Mouse (Mus musculus): Measurements from ENCODE around the gene Pfkp. TPM values are rescaled to one million over a fixed set of nuclear protein-coding genes. Genes with fewer than 3 reads are reported as not detected.
A peak's percentile ranks its signal among the peaks of the same experiment; 100 is the strongest.

Gene Pfkp
- total RNA-seq, 2 experiments from 2014 or later, result 14.8 to 15.3 TPM

GRCm38 (mm10) chr13:6637534-6638124 lies 10.9 kb downstream of the Pfkp start:
- DNase-seq (ENCODE audit: low spot score in 2 of 2), result no peak

DNA sequence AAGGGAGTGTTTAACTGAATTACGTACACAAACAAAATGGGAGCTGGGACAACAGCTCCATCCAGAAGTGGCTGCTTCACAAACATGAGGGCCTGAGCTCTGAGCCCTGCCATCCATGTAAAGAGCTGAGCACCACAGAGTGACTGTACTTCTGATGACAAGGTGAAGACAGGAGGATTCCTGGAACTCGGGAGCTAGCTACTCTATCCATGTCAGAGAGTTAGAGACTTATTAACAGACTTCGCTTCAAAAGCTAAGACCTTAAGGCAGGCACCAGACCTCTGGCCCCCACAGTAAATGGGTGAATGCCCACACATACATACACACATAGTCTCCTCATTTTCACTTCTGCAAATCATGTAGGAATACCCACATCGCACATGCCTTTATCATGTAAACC lies 11.6 kb downstream of the Pfkp start:
- DNase-seq (ENCODE audit: low spot score in 2 of 2), result no peak

DNA sequence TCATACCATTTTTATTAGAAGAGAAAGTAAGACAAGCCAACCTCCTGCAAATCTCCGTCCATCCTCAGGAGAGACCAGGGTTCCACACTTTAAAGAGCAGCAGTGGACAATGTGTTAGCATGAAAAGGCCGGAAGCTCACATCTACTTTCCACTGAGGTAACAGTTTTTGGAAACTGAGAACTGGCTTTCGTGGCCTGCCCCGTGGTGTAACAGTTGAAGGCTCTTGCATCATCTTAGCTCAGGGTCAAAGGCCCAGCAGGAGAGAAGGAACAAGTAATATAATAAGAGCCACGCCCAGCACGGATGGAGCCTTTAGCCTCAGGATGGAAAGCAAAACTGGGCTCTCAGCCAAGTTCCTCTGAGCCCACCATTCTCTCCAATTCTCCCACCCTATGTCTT lies 12.1 kb downstream of the Pfkp start:
- DNase-seq (ENCODE audit: low spot score in 2 of 2), result no peak

DNA sequence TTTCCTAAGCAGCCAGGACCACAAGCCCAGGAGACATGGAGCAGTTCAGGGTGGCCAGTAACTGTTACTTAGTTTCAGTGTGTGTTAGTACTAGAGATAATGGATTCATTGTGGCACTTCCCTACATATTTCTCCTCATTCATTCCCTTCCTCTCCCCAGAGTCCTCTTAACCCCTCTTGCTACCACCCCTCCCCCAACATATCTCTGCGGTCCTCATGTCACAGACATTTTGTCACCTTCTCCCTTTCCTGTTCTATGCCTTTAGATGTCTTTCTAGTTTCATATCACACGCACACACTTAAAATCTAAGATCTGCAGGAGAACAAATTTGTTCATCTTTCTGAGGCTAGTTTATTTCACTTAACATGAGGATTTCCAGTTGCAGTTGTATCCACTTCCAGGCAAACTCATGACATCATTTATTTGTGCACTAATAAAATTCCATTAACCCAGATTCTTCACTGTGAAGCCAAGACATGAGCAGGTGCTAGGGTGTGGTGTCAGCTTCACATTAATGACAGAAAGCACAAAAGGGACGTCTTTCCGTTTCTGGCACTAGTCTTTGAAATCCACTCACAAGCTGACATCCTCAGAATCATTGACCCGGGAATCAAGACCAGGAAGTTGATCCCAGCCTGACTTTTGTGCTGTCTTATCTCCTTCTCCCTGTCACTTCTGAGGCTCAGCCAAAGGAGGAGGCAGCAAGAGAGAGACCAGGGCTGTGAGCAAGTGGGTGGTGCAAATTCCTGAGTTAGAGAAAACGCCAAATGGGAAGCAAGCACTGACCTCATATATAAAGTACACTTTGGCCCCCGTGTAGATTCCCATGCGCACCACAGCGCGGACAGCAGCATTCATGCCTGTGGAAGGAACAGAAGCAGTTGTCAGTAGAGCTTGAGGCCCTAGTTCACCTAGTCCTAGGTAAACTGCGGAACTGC lies 13.2 kb downstream of the Pfkp start:
- DNase-seq (ENCODE audit: low spot score in 2 of 2), result no peak

GRCm38 (mm10) chr13:6634063-6634462 lies 14.5 kb downstream of the Pfkp start:
- DNase-seq (ENCODE audit: low spot score in 2 of 2), result no peak

- DNase-seq (ENCODE audit: low spot score in 2 of 2), result peak in 1 of 2 experiments; percentile 24
Measured at GRCm38 (mm10) chr13:6633524-6633923, 15.1 kb downstream of the Pfkp start.

- DNase-seq (ENCODE audit: low spot score in 2 of 2), result no peak
Measured at GRCm38 (mm10) chr13:6632935-6633334, 15.6 kb downstream of the Pfkp start.

DNA sequence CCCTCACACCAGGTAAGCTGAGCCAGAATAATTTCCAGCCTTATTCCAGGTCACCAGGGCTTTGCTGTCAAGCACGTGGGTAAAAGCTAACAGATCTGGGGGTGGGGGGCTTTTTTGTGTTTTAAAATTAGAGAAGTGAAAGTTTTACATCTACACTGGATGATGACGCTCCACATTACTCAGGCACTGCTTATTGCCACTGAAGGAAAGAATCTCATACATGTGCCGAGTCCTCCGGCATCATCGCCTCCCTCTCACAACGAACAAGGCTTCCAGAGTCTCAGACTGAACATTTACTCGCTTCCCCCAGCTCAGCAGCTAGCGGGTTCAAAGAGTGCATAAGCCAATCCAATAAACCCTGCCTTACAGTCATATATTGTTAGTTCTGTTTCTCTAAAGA lies 16.1 kb downstream of the Pfkp start:
- DNase-seq (ENCODE audit: low spot score in 2 of 2), result no peak

GRCm38 (mm10) chr13:6631772-6632510 lies 16.6 kb downstream of the Pfkp start:
- DNase-seq (ENCODE audit: low spot score in 2 of 2), result no peak

DNA sequence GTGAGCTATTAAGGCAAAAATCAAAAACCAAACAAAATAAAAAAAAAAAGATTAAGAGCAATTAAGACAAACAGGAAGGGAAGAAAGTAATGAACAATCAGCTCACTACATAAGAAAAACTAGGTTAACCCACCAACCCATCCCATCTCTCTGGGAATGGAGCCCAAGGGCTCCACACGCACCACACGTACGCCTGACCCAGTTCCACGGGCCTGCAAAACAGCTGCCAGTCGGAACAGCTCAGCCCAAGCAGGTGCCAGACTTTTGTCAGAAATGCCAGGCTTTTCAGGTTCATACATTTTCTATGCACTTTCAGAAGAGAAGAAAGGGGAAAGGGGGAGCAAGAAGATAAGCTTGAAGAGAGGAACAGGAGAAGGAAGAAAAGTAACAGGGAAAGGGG lies 17.9 kb downstream of the Pfkp start:
- DNase-seq (ENCODE audit: low spot score in 2 of 2), result no peak

DNA sequence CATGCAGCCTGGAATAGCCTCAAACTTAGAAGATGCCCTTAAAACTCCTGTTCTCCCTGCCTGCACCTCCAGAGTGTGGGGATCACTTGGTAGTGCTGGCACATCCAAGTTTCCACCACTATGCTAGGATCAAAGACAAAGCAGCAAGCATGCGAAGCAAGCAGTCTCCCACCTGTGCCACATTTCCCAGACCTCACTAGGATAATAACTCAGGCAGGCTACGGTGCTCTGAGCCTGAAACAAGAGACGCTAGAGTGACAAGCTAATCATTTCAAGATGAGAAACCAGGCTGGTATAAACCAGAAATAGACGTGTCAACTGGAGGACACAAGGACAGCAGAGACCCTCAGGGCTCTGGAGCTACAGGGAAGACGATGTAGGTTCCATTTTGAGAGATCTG lies 18.6 kb downstream of the Pfkp start:
- no peak for DNase-seq (ENCODE audit: low spot score in 2 of 2)

DNA sequence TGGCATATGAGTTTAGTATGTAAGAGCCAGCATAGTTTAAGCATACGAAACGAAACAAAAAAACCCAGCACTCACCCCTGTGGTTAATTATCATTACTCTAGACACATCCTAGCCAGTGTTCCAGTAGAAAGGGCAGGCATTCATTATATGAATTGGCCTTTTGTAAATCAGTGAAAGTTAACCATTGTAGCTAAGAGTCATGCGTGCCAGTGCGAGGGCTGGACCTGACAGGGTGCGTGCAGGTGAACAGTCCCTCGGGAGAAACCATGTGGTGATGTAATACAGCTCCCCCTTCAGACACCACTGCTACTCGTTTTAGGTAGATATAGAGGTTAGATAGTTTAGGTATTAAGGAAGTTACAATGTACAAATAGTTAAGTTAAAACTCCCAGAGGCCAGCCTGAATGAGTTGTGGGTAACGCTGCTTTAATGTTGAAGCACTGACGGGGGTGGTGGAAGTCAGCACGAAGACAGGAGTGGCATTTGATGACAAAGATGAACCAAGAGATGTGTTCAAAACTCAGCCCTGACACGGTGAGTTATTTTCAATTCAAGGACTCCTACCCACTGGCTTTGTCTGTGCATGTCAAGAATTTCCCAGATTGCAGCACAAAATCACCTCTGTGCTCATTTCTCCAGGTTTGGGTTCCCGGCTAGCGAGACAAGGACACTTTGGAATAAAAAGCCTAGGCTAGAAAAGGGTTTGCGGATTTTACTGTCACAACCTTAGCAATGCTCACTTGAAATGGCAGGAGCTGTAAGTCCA lies 19.4 kb downstream of the Pfkp start:
- DNase-seq (ENCODE audit: low spot score in 2 of 2), result no peak

DNA sequence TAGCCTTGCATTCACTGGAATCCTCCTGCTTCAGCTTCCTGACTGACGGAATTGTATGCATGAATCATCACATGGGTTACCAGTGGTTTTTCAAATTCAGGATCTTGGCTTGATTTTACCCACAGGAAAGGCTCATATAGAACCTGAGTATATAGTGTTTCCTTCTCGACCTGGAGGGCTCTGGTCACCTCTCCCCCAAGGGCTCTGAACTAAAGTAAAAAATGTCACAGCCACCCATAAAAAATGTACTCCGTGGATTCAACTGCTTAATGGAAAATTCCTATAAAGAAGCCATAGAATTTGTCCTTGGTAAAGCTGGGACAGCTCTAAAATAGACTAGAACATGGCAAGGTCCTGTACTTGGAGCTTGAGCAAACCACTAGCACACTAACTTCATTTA lies 20.3 kb downstream of the Pfkp start:
- no peak for DNase-seq (ENCODE audit: low spot score in 2 of 2)

DNA sequence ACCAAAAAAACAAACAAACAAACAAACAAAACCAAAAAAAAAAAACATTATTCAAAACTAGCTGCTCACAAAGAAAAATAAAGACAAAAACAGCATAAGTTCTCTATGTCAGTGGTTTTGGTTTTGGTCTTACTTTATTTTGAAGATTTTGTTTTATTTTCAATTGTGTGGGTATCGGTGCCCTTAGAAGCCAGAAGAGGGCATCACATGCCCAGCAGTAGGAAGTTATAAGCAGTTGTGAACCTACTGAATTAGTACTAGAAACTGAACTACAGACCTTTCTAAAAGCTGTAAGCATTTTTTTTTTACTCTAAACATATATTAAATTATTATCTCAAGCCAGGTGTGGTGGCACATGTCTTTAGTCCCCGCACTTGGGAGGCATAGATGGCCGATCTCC lies 21.2 kb downstream of the Pfkp start:
- no peak for DNase-seq (ENCODE audit: low spot score in 2 of 2)

GRCm38 (mm10) chr13:6626508-6627114 lies 22.0 kb downstream of the Pfkp start:
- DNase-seq (ENCODE audit: low spot score in 2 of 2), result no peak

- DNase-seq (ENCODE audit: low spot score in 2 of 2), result no peak
Measured at GRCm38 (mm10) chr13:6625942-6626341, 22.6 kb downstream of the Pfkp start.

DNA sequence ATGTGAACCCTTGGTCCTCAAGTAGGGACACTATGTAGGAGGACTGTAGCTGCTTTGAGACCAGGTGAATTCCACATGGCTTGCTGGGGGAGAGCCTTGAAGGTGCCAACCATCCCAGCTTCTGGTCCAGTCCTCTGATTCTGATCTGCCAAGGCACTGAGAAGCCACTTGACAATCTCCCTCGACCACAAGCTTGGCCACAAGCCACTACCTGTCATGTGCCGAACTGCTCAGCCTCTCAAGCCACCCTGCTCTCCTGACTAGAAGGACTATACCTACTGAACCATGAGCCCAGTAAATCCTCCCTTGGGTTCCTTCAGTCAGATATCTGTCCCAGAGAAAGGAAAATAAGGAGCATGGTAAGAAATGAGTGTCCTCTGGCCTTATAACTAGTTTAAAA lies 24.0 kb downstream of the Pfkp start:
- no peak for DNase-seq (ENCODE audit: low spot score in 2 of 2)

DNA sequence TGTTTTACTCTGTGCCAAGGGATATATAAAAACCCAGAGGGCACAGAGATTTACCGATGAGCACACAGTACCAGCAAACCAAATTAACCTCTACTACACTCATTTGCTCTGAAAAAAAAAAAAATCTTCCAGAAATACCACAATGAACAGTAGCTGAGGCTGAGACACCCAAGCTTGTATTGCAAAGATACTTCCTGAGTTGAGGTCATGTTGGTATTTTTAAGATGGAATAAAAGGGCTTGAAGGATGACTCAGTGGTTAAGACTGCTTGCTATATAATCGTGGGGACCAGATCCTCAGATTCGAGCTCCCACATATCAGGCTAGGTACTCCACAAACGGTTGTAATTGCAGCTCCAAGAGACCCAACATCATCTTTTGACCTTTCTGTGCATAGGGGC lies 24.5 kb downstream of the Pfkp start:
- no peak for DNase-seq (ENCODE audit: low spot score in 2 of 2)

- no peak for DNase-seq (ENCODE audit: low spot score in 2 of 2)
Measured at GRCm38 (mm10) chr13:6621831-6622230, 26.7 kb downstream of the Pfkp start.

DNA sequence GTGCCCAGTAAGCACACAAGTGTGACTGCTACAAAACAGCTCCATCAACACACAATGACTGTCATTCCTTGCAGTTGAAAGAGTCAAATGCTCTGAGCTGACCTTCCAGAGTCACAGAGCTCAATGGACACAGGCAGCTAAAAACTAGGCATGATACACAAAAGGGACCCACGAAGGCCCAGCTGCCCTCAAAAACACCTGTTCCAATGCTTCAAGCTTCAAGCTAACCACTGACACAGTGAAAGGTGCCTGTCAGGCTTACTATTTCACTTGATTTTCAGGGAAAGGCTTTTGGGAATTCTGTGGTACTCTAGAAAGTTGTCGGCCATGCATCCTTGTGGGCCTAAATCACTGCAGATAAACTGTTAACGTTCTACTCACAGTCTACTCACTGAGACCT lies 28.3 kb downstream of the Pfkp start:
- no peak for DNase-seq (ENCODE audit: low spot score in 2 of 2)

- DNase-seq (ENCODE audit: low spot score in 2 of 2), result no peak
Measured at GRCm38 (mm10) chr13:6618711-6619110, 29.9 kb downstream of the Pfkp start.

Measured in gastrocnemius, postnatal 4 days (tissue).